Mouse (Mus musculus) testis, postnatal 14 days (tissue): Measurements from ENCODE around the gene Mthfd2l.

Experiments
- DNase-seq: peaks from one replicate; pipeline ENCODE4 v3.0.0; 2021; ENCODE audit warnings: low spot score

Gene Mthfd2l

GRCm38 (mm10) chr5:90930971-90931851, at the start of gene Mthfd2l:
TSS of gene Mthfd2l (plus strand) at chr5:90931117.
- peak; percentile 78 for DNase-seq

GRCm38 (mm10) chr5:90881682-90882081, 49.2 kb upstream of the Mthfd2l start:
- DNase-seq: no peak

GRCm38 (mm10) chr5:90882146-90882545, 48.8 kb upstream of the Mthfd2l start:
- no peak for DNase-seq

GRCm38 (mm10) chr5:90884628-90885242, 46.2 kb upstream of the Mthfd2l start:
- no peak for DNase-seq

- no peak for DNase-seq
Observed at GRCm38 (mm10) chr5:90888661-90889060, 42.3 kb upstream of the Mthfd2l start.

- DNase-seq: peak; percentile 20
Observed at GRCm38 (mm10) chr5:90890519-90891463, 40.1 kb upstream of the Mthfd2l start, which contains the start of gene Cxcl1. TSS of gene Cxcl1 (plus strand) at chr5:90891241.

- DNase-seq: no peak
Observed at GRCm38 (mm10) chr5:90891464-90891813, 39.5 kb upstream of the Mthfd2l start.

- no peak for DNase-seq
Observed at GRCm38 (mm10) chr5:90894231-90894630, 36.7 kb upstream of the Mthfd2l start.

GRCm38 (mm10) chr5:90897429-90897828, 33.5 kb upstream of the Mthfd2l start:
- no peak for DNase-seq

GRCm38 (mm10) chr5:90899308-90899707, 31.6 kb upstream of the Mthfd2l start:
- no peak for DNase-seq

- peak; percentile 35 for DNase-seq
Observed at GRCm38 (mm10) chr5:90900147-90900546, 30.8 kb upstream of the Mthfd2l start.

GRCm38 (mm10) chr5:90900688-90901087, 30.2 kb upstream of the Mthfd2l start:
- no peak for DNase-seq

GRCm38 (mm10) chr5:90902380-90903260, 28.3 kb upstream of the Mthfd2l start:
- no peak for DNase-seq

- no peak for DNase-seq
Observed at GRCm38 (mm10) chr5:90903339-90904020, 27.4 kb upstream of the Mthfd2l start, which contains the start of gene Cxcl2. TSS of gene Cxcl2 (plus strand) at chr5:90903871.

- DNase-seq: no peak
Observed at GRCm38 (mm10) chr5:90908983-90909382, 21.9 kb upstream of the Mthfd2l start.

- DNase-seq: no peak
Observed at GRCm38 (mm10) chr5:90919495-90919894, 11.4 kb upstream of the Mthfd2l start.

- DNase-seq: no peak
Observed at GRCm38 (mm10) chr5:90922958-90923357, 8.0 kb upstream of the Mthfd2l start.

GRCm38 (mm10) chr5:90930546-90930945, 371 bp upstream of the Mthfd2l start:
- no peak for DNase-seq

- no peak for DNase-seq
Observed at GRCm38 (mm10) chr5:90931911-90932310, 994 bp downstream of the Mthfd2l start.

GRCm38 (mm10) chr5:90936706-90937105, 5.8 kb downstream of the Mthfd2l start:
- DNase-seq: no peak

GRCm38 (mm10) chr5:90945453-90945852, 14.5 kb downstream of the Mthfd2l start:
- no peak for DNase-seq
